Mouse (Mus musculus): ENCODE data around the gene Vmn1r220. TPM values are rescaled to one million over a fixed set of nuclear protein-coding genes. Genes with fewer than 3 reads are reported as not detected.

Vmn1r220 gene
- not detected for polyA plus RNA-seq (2014; fragmentation: Illumina TruSeq; extraction: RNeasy Lipid Tissue Mini Kit (QIAGEN cat#74804); ENCODE audit: low read depth, low replicate concordance)

GRCm38 (mm10) chr13:23187875-23188274 lies at the start of gene Vmn1r220:
Vmn1r220 (minus strand) TSS chr13:23187975.

DNA sequence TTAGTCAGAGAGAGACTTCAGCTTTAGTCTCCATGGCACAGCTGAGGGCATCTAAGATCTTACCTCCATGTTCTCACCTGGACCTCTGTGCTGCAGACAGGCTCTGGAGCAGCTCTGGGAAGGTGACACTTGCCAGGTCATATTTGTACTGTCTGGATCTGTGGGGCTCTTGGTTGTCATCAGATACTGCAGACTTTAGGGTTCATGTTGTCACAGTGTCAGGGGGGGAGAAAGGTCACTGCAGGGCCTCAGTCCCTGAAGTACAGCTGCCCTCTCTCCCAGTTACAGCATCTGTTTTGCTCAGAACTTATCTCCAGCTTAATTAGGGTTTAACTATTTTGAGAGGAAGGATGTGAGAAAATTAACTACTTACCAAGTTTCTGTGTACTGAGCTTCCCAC lies 48.1 kb upstream of the Vmn1r220 start, which contains the start of gene Vmn1r222:
Gene Vmn1r222, minus strand, starts transcription at position 101 of the 400 bp plus-strand sequence.

DNA sequence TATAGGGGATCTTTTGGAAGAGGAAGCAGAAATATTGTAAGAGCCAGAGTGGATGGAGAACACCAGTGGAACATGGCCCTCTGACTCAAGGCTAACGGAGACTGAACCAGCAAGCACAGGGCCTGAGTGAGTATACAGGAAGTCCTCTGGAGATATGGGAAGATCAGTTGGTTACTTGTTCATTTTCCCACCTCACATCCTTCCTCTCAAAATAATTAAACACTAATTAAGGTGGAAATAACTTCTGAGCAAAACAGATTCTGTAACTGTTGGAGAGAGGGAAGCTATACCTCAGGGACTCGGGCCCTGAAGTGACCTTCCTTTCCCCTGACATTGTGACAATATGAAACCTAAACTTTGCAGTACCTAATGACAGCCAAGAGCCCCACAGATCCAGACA lies 26.1 kb upstream of the Vmn1r220 start, which contains the start of gene Vmn1r221:
Gene Vmn1r221, plus strand, starts transcription at position 301 of the 400 bp plus-strand sequence.

DNA sequence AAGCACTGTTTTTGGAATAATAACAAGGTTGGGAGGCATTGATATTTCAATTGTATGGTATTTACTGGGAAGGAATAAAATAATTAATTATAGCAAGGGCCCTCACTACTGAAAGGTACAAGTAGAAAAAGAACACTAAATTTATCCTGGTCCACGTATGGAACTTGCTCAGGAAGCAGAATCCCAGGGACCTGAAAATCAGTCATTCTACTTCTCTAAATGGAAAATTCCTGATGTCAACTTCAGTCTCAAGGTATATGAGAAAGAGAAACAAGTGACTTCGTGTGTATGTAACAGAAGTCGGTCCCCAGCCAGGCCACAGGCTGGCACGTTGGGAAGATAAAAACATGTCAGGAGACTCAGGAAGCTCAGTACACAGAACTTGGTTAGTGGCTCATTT lies 28.8 kb downstream of the Vmn1r220 start, which contains the start of gene Vmn1r219:
Gene Vmn1r219, plus strand, starts transcription at position 301 of the 400 bp plus-strand sequence.

DNA sequence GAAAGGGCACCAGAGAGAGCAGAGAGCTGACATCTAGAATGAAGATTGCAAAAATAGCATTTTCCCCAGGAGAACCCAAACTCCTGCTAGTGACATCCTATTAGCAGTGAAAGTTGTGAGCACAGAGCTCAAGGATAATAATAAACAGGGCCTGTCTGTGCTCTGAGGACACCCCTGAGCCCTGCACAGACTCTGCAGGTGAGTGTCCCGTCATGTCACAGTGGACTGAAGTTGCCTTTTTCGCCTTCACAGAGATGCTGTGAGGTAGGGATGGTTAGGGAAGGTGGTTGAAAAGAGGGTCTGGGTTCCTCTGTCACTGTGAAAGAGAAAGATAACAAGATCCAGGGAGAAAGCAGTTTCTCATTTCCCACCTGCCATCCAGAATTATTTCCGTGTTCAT lies 54.7 kb downstream of the Vmn1r220 start, which contains the start of gene Vmn1r218:
Gene Vmn1r218, plus strand, starts transcription at position 57 of the 400 bp plus-strand sequence.

Other genes starting within 250 kb of the Vmn1r220 start
- gene Vmn1r213, start 180.3 kb downstream of the Vmn1r220 start, polyA plus RNA-seq (2014; fragmentation: Illumina TruSeq; extraction: RNeasy Lipid Tissue Mini Kit (QIAGEN cat#74804); ENCODE audit: low read depth, low replicate concordance) = not detected
- gene Vmn1r214, start 157.6 kb downstream of the Vmn1r220 start, polyA plus RNA-seq (2014; fragmentation: Illumina TruSeq; extraction: RNeasy Lipid Tissue Mini Kit (QIAGEN cat#74804); ENCODE audit: low read depth, low replicate concordance) = not detected
- gene Vmn1r215, start 120.0 kb downstream of the Vmn1r220 start, polyA plus RNA-seq (2014; fragmentation: Illumina TruSeq; extraction: RNeasy Lipid Tissue Mini Kit (QIAGEN cat#74804); ENCODE audit: low read depth, low replicate concordance) = not detected
- not detected for gene Vmn1r217, start 69.7 kb downstream of the Vmn1r220 start, polyA plus RNA-seq (2014; fragmentation: Illumina TruSeq; extraction: RNeasy Lipid Tissue Mini Kit (QIAGEN cat#74804); ENCODE audit: low read depth, low replicate concordance)
- not detected for gene Vmn1r218, start 54.8 kb downstream of the Vmn1r220 start, polyA plus RNA-seq (2014; fragmentation: Illumina TruSeq; extraction: RNeasy Lipid Tissue Mini Kit (QIAGEN cat#74804); ENCODE audit: low read depth, low replicate concordance)
- not detected for gene Vmn1r219, start 28.7 kb downstream of the Vmn1r220 start, polyA plus RNA-seq (2014; fragmentation: Illumina TruSeq; extraction: RNeasy Lipid Tissue Mini Kit (QIAGEN cat#74804); ENCODE audit: low read depth, low replicate concordance)
- gene Vmn1r221, start 26.2 kb upstream of the Vmn1r220 start, polyA plus RNA-seq (2014; fragmentation: Illumina TruSeq; extraction: RNeasy Lipid Tissue Mini Kit (QIAGEN cat#74804); ENCODE audit: low read depth, low replicate concordance) = not detected
- not detected for gene Vmn1r222, start 48.0 kb upstream of the Vmn1r220 start, polyA plus RNA-seq (2014; fragmentation: Illumina TruSeq; extraction: RNeasy Lipid Tissue Mini Kit (QIAGEN cat#74804); ENCODE audit: low read depth, low replicate concordance)
- not detected for gene Vmn1r223, start 59.2 kb upstream of the Vmn1r220 start, polyA plus RNA-seq (2014; fragmentation: Illumina TruSeq; extraction: RNeasy Lipid Tissue Mini Kit (QIAGEN cat#74804); ENCODE audit: low read depth, low replicate concordance)
- 97.3 TPM for gene Zfp322a, start 181.2 kb upstream of the Vmn1r220 start, polyA plus RNA-seq (2014; fragmentation: Illumina TruSeq; extraction: RNeasy Lipid Tissue Mini Kit (QIAGEN cat#74804); ENCODE audit: low read depth, low replicate concordance)
- 2.2 TPM for gene Abt1, start 235.9 kb upstream of the Vmn1r220 start, polyA plus RNA-seq (2014; fragmentation: Illumina TruSeq; extraction: RNeasy Lipid Tissue Mini Kit (QIAGEN cat#74804); ENCODE audit: low read depth, low replicate concordance)

All from sigmoid colon, adult 10 weeks (tissue).